Mouse (Mus musculus): ENCODE measurements at regions not wholly inside any gene's neighbourhood (a gene's known extent, or its start where the extent isn't known, plus 50 kb on each side); places are given as distances from the start of the nearest gene placed in this dataset.

- DNase-seq (ENCODE audit: low read depth, low spot score): no peak
Observed at GRCm38 (mm10) chr2:84173450-84173849, 183.1 kb downstream of the Gm13691 start.

- no peak for DNase-seq (ENCODE audit: low read depth, low spot score)
Observed at GRCm38 (mm10) chr2:84183624-84184287, 193.4 kb downstream of the Gm13691 start.

GRCm38 (mm10) chr2:84184288-84185015, 194.1 kb downstream of the Gm13691 start:
- DNase-seq (ENCODE audit: low read depth, low spot score): no peak

- no peak for DNase-seq (ENCODE audit: low read depth, low spot score)
Observed at GRCm38 (mm10) chr2:84185016-84185330, 194.6 kb downstream of the Gm13691 start.

GRCm38 (mm10) chr2:84186126-84186701, 195.9 kb downstream of the Gm13691 start:
- DNase-seq (ENCODE audit: low read depth, low spot score): no peak

- DNase-seq (ENCODE audit: low read depth, low spot score): no peak
Observed at GRCm38 (mm10) chr2:84187456-84187855, 197.1 kb downstream of the Gm13691 start.

GRCm38 (mm10) chr2:84189302-84189701, 198.9 kb downstream of the Gm13691 start:
- DNase-seq (ENCODE audit: low read depth, low spot score): no peak

GRCm38 (mm10) chr2:84217116-84217515, 208.1 kb downstream of the Calcrl start:
- no peak for DNase-seq (ENCODE audit: low read depth, low spot score)

GRCm38 (mm10) chr2:84222049-84222448, 203.2 kb downstream of the Calcrl start:
- DNase-seq (ENCODE audit: low read depth, low spot score): no peak

GRCm38 (mm10) chr2:84229777-84230176, 195.4 kb downstream of the Calcrl start:
- DNase-seq (ENCODE audit: low read depth, low spot score): no peak

GRCm38 (mm10) chr2:84235641-84236040, 189.6 kb downstream of the Calcrl start:
- DNase-seq (ENCODE audit: low read depth, low spot score): no peak

- no peak for DNase-seq (ENCODE audit: low read depth, low spot score)
Observed at GRCm38 (mm10) chr2:84241244-84241643, 184.0 kb downstream of the Calcrl start.

GRCm38 (mm10) chr2:84241986-84242385, 183.2 kb downstream of the Calcrl start:
- DNase-seq (ENCODE audit: low read depth, low spot score): no peak

- no peak for DNase-seq (ENCODE audit: low read depth, low spot score)
Observed at GRCm38 (mm10) chr2:84245900-84246299, 179.3 kb downstream of the Calcrl start.

- no peak for DNase-seq (ENCODE audit: low read depth, low spot score)
Observed at GRCm38 (mm10) chr2:84246562-84246961, 178.6 kb downstream of the Calcrl start.

- no peak for DNase-seq (ENCODE audit: low read depth, low spot score)
Observed at GRCm38 (mm10) chr2:84248169-84248568, 177.0 kb downstream of the Calcrl start.

- DNase-seq (ENCODE audit: low read depth, low spot score): no peak
Observed at GRCm38 (mm10) chr2:84249871-84250270, 175.3 kb downstream of the Calcrl start.

- DNase-seq (ENCODE audit: low read depth, low spot score): no peak
Observed at GRCm38 (mm10) chr2:84252076-84252475, 173.1 kb downstream of the Calcrl start.

- no peak for DNase-seq (ENCODE audit: low read depth, low spot score)
Observed at GRCm38 (mm10) chr2:84258339-84259006, 166.7 kb downstream of the Calcrl start.

- DNase-seq (ENCODE audit: low read depth, low spot score): no peak
Observed at GRCm38 (mm10) chr2:84259222-84259621, 166.0 kb downstream of the Calcrl start.

- no peak for DNase-seq (ENCODE audit: low read depth, low spot score)
Observed at GRCm38 (mm10) chr2:84260701-84261100, 164.5 kb downstream of the Calcrl start.

- no peak for DNase-seq (ENCODE audit: low read depth, low spot score)
Observed at GRCm38 (mm10) chr2:84261481-84261880, 163.7 kb downstream of the Calcrl start.
